Mouse (Mus musculus) thymus, adult 2 months (tissue): ENCODE measurements around the gene Klhl2. TPM values are rescaled to one million over a fixed set of nuclear protein-coding genes. Genes with fewer than 3 reads are reported as not detected.

ENCODE experiments used
- DNase-seq: peaks from one replicate; pipeline ENCODE4 v3.0.0; 2021
- H3K27ac ChIP-seq: fragments of 200-500 bp; 2 replicates; pipeline ENCODE4 v1.5.1; 2012; ENCODE audit warnings: low read length, control low read depth; ENCODE audit not compliant: control insufficient read depth, insufficient read depth
- H3K27me3 ChIP-seq: fragments of 200-500 bp; 2 replicates; pipeline ENCODE4 v1.6.1; 2012; ENCODE audit warnings: mild to moderate bottlenecking, low read length, moderate library complexity, mixed read lengths; ENCODE audit not compliant: control insufficient read depth, insufficient read depth
- H3K36me3 ChIP-seq: fragments of 200-500 bp; 2 replicates; pipeline ENCODE4 v1.6.1; 2012; ENCODE audit warnings: mild to moderate bottlenecking, low read length, moderate library complexity; ENCODE audit not compliant: control insufficient read depth, insufficient read depth
- H3K4me1 ChIP-seq: fragments of 200-500 bp; replicated peaks from 2 replicates; pipeline ENCODE4 v1.6.1; 2012; ENCODE audit warnings: low read length; ENCODE audit not compliant: control insufficient read depth, insufficient read depth
- H3K4me3 ChIP-seq: fragments of 200-500 bp; 2 replicates; pipeline ENCODE4 v1.5.1; 2012; ENCODE audit warnings: mild to moderate bottlenecking, low read length, control low read depth, moderate library complexity; ENCODE audit not compliant: control insufficient read depth, insufficient read depth
- CTCF ChIP-seq: fragments of 200-500 bp; IDR thresholded peaks from 2 replicates; pipeline ENCODE4 v1.5.1; 2012; ENCODE audit warnings: mild to moderate bottlenecking, control low read depth, low read length, moderate library complexity, borderline replicate concordance; ENCODE audit not compliant: control insufficient read depth, poor library complexity, insufficient read depth; ENCODE audit errors: extremely low read depth
- POLR2A ChIP-seq: fragments of 200-500 bp; IDR thresholded peaks from 2 replicates; pipeline ENCODE4 v1.6.1; 2012; ENCODE audit warnings: mild to moderate bottlenecking, low read length, control low read depth, moderate library complexity; ENCODE audit not compliant: control insufficient read depth, poor library complexity, insufficient read depth; ENCODE audit errors: extremely low read depth
- WGBS: fragments of 180-500 bp; shearing (Covaris S2); methylation state at CpG from one replicate; pipeline ENCODE4 v1.1.7; 2018; 5-methylcytosine and 5-hydroxymethylcytosine counted together
- polyA plus RNA-seq: library from polyadenylated mRNA; depleted of rRNA; stranded (reverse); fragments of >200 nt; gene quantifications from 2 replicates; pipeline ENCODE4 v1.2.3, GENCODE M21; 2012

Klhl2 gene
- polyA plus RNA-seq, 1 experiment = 8.2 TPM

- Histone ChIP-seq H3K27ac (no peak overlapping the region), H3K27me3 (no peaks in the 10 kb centered on the region), H3K4me1 (no peaks in the 10 kb centered on the region), H3K4me3 (no peak overlapping the region), H3K36me3 (peaks cover 18% of the 10 kb centered on the region)
- DNase-seq = no peak
- no peak for TF ChIP-seq CTCF
- no peak for TF ChIP-seq POLR2A
- WGBS = 47% methylated on average over 2 of the region's 2 CpGs
Observed at GRCm38 (mm10) chr8:64723206-64723605, 126.6 kb downstream of the Klhl2 start.

GRCm38 (mm10) chr8:64717868-64718267, 131.9 kb downstream of the Klhl2 start:
- H3K4me1 ChIP-seq = no peaks in the 10 kb centered on the region
- peaks cover 16% of the 10 kb centered on the region for H3K36me3 ChIP-seq
- no peak overlapping the region for H3K4me3 ChIP-seq
- no peak overlapping the region for H3K27ac ChIP-seq
- DNase-seq = no peak
- H3K27me3 ChIP-seq = no peaks in the 10 kb centered on the region
- TF ChIP-seq POLR2A = no peak
- no peak for TF ChIP-seq CTCF
- 97% methylated on average over 7 of the region's 7 CpGs for WGBS

- Histone ChIP-seq H3K4me1 (no peaks in the 10 kb centered on the region), H3K27me3 (no peaks in the 10 kb centered on the region), H3K27ac (no peak overlapping the region), H3K4me3 (no peak overlapping the region), H3K36me3 (no peaks in the 10 kb centered on the region)
- DNase-seq = no peak
- 90% methylated on average over 7 of the region's 7 CpGs for WGBS
- TF ChIP-seq CTCF (no peak), POLR2A (no peak)
Observed at GRCm38 (mm10) chr8:64712499-64712898, 137.3 kb downstream of the Klhl2 start.

GRCm38 (mm10) chr8:64711544-64711943, 138.3 kb downstream of the Klhl2 start:
- H3K27me3 ChIP-seq = no peaks in the 10 kb centered on the region
- no peak overlapping the region for H3K27ac ChIP-seq
- H3K4me3 ChIP-seq = no peak overlapping the region
- WGBS = 2% methylated on average over 1 of the region's 1 CpGs
- no peak for TF ChIP-seq POLR2A
- no peak for TF ChIP-seq CTCF
- no peak for DNase-seq
- no peaks in the 10 kb centered on the region for H3K36me3 ChIP-seq
- H3K4me1 ChIP-seq = no peaks in the 10 kb centered on the region

GRCm38 (mm10) chr8:64707481-64707880, 142.3 kb downstream of the Klhl2 start:
- Histone ChIP-seq H3K36me3 (no peaks in the 10 kb centered on the region), H3K4me1 (no peaks in the 10 kb centered on the region), H3K27ac (no peak overlapping the region), H3K27me3 (no peaks in the 10 kb centered on the region), H3K4me3 (no peak overlapping the region)
- TF ChIP-seq POLR2A (no peak), CTCF (no peak)
- no peak for DNase-seq

- Histone ChIP-seq H3K4me3 (no peak overlapping the region), H3K27me3 (no peaks in the 10 kb centered on the region), H3K27ac (no peak overlapping the region), H3K4me1 (no peaks in the 10 kb centered on the region), H3K36me3 (no peaks in the 10 kb centered on the region)
- DNase-seq = no peak
- TF ChIP-seq POLR2A = no peak
- WGBS = 89% methylated on average over 1 of the region's 1 CpGs
Observed at GRCm38 (mm10) chr8:64703191-64703590, 146.6 kb downstream of the Klhl2 start.

GRCm38 (mm10) chr8:64692651-64693201, 157.1 kb downstream of the Klhl2 start, which contains the start of gene Cpe:
Gene Cpe, minus strand, starts transcription at chr8:64693054.
- H3K4me1 ChIP-seq = no peaks in the 10 kb centered on the region
- no peak within 1 kb of the TSS for H3K27ac ChIP-seq
- H3K36me3 ChIP-seq = no peaks in the 10 kb centered on the region
- TF ChIP-seq POLR2A (no peak), CTCF (no peak)
- peak; percentile 17 for DNase-seq
- under 1% methylated on average over 54 of the region's 54 CpGs for WGBS
- no peak within 1 kb of the TSS for H3K4me3 ChIP-seq
- no peaks in the 10 kb centered on the region; the same call in 1 of the 2 replicates for H3K27me3 ChIP-seq
